Mouse (Mus musculus): Measurements from ENCODE around the gene Prrc2c.

GRCm38 (mm10) chr1:162642591-162642990, 97.8 kb downstream of the Prrc2c start:
- TF ChIP-seq CTCF (IDR thresholded peaks at IDR 0.05; ENCODE audit: insufficient read depth, low read length) = no peak
- no peak for TF ChIP-seq POLR2A (IDR thresholded peaks at IDR 0.05; ENCODE audit: borderline replicate concordance, extremely low read depth, low read depth, low read length)
